Mouse (Mus musculus) kidney, embryonic 15.5 days (tissue): ENCODE measurements at regions not wholly inside any gene's neighbourhood (a gene's known extent, or its start where the extent isn't known, plus 50 kb on each side); places are given as distances from the start of the nearest gene placed in this dataset.
"Not testable (repeated sequence)": the region's sequence is repeated elsewhere in the genome, so short reads cannot be mapped to it uniquely, and the experiment has no call there.

Experiments
- ATAC-seq: fragments of 200-750 bp; cut with Nextera tagmentation; replicated peaks from 2 replicates; pipeline ENCODE4 v1.8.0; 2017; ENCODE audit warnings: moderate TSS enrichment; ENCODE audit not compliant: low FRiP score
- H3K27ac ChIP-seq: fragments of 300-500 bp; sonication (generic); 2 replicates; pipeline ENCODE4 v1.5.1; 2015; ENCODE audit warnings: mild to moderate bottlenecking, inconsistent platforms
- H3K27me3 ChIP-seq: fragments of 300-500 bp; sonication (generic); 2 replicates; pipeline ENCODE4 v1.6.1; 2015; ENCODE audit warnings: inconsistent platforms
- H3K36me3 ChIP-seq: fragments of 300-500 bp; sonication (generic); 2 replicates; pipeline ENCODE4 v1.6.1; 2015; ENCODE audit warnings: inconsistent platforms
- H3K4me1 ChIP-seq: fragments of 300-500 bp; sonication (generic); 2 replicates; pipeline ENCODE4 v1.6.1; 2015; ENCODE audit warnings: inconsistent platforms
- H3K4me2 ChIP-seq: fragments of 300-500 bp; sonication (generic); 2 replicates; pipeline ENCODE4 v1.6.1; 2015; ENCODE audit warnings: moderate library complexity, mild to moderate bottlenecking, inconsistent platforms
- H3K4me3 ChIP-seq: fragments of 300-500 bp; sonication (generic); replicated peaks from 2 replicates; pipeline ENCODE4 v1.5.1; 2015; ENCODE audit warnings: mild to moderate bottlenecking, inconsistent platforms
- H3K9ac ChIP-seq: fragments of 300-500 bp; sonication (generic); 2 replicates; pipeline ENCODE4 v1.6.1; 2015; ENCODE audit warnings: mild to moderate bottlenecking, inconsistent platforms
- H3K9me3 ChIP-seq: fragments of 300-500 bp; sonication (generic); replicated peaks from 2 replicates; pipeline ENCODE4 v1.6.1; 2016; ENCODE audit warnings: inconsistent platforms
- WGBS: fragments of 180-500 bp; shearing (Covaris S2); methylation state at CpG from one replicate; pipeline ENCODE4 v1.1.7; 2015; ENCODE audit warnings: mixed read lengths; 5-methylcytosine and 5-hydroxymethylcytosine counted together

DNA sequence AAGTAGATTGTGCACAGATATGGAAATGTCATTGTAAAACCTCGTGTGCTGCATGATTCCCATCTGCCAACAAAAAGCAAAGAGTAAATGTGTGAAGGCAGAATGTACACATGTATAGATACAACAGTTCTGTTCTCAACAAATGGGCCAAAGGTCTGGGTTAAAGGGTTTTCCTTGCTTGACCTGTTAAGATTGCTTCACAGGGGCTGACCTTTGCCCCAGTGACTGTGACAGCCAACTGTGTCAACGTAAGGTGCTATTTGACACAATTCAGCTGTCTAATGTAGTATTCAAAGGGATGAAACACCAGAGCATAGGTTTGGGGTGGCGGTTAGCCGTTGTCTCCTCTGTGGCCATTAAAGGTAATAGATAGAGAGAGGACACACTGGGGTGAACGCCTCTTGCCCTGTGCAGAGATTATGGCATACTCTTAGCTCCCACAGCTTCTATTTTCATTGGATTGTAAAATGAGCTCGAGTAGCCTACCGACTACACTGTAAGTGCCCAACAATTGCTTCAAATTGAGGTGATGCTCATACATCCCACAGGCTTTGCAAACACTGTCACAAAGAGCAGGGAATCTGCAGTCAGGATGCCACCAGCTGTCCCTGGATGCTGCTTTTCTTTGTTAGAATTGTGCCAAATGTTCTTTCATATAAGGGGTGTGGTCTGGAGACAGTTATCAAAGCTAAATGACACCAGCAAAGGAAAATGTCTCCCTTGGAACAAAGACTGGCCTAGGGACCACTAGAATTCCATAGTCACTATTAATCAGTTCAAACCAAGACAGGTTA, 513.0 kb upstream of the Gulo start:
- Histone ChIP-seq H3K36me3 (no peaks in the 10 kb centered on the region), H3K27me3 (no peaks in the 10 kb centered on the region), H3K9ac (no peak overlapping the region), H3K4me3 (no peak overlapping the region), H3K9me3 (no peaks in the 10 kb centered on the region), H3K27ac (no peak overlapping the region), H3K4me1 (no peaks in the 10 kb centered on the region), H3K4me2 (no peak overlapping the region)
- 33% methylated on average over 7 of the region's 7 CpGs for WGBS
- no peak for ATAC-seq

GRCm38 (mm10) chr14:66516770-66517169, 507.8 kb upstream of the Gulo start:
- no peak for ATAC-seq
- Histone ChIP-seq H3K27ac (no peak overlapping the region), H3K4me2 (no peak overlapping the region), H3K4me1 (no peaks in the 10 kb centered on the region), H3K4me3 (no peak overlapping the region), H3K9me3 (no peaks in the 10 kb centered on the region), H3K9ac (no peak overlapping the region), H3K27me3 (no peaks in the 10 kb centered on the region), H3K36me3 (no peaks in the 10 kb centered on the region)
- WGBS: 81% methylated on average over 3 of the region's 3 CpGs

DNA sequence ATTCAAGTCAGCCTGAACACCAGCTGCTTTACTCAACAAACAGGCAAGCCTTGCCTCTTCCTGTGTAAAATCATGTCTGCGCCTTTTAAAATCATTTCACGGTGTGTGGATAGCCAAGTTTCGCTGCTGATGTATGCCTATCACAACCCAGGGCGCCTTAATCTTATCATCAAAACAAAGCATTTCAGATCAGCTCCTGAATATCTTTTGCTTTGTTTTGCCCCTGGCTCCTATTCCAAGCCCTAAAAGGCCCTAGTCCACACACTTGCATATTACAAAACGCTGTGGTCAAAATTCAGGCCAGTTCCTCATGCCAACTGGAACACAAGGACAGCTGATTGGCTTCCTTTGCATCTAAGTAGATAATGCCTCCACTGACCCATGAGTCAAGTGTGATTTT, 501.7 kb upstream of the Gulo start:
- no peaks in the 10 kb centered on the region for H3K9me3 ChIP-seq
- no peaks in the 10 kb centered on the region for H3K36me3 ChIP-seq
- no peaks in the 10 kb centered on the region for H3K27me3 ChIP-seq
- H3K4me1 ChIP-seq: no peaks in the 10 kb centered on the region
- no peak overlapping the region for H3K9ac ChIP-seq
- H3K4me2 ChIP-seq: no peak overlapping the region
- H3K27ac ChIP-seq: no peak overlapping the region
- H3K4me3 ChIP-seq: no peak overlapping the region
- 83% methylated on average over 5 of the region's 5 CpGs for WGBS
- no peak for ATAC-seq

GRCm38 (mm10) chr14:66510218-66510617, 501.2 kb upstream of the Gulo start:
- no peak for ATAC-seq
- no peaks in the 10 kb centered on the region for H3K4me1 ChIP-seq
- H3K9ac ChIP-seq: no peak overlapping the region
- no peaks in the 10 kb centered on the region for H3K36me3 ChIP-seq
- no peaks in the 10 kb centered on the region for H3K9me3 ChIP-seq
- no peaks in the 10 kb centered on the region for H3K27me3 ChIP-seq
- no peak overlapping the region for H3K27ac ChIP-seq
- no peak overlapping the region for H3K4me3 ChIP-seq
- WGBS: 58% methylated on average over 1 of the region's 1 CpGs
- H3K4me2 ChIP-seq: no peak overlapping the region

- Histone ChIP-seq H3K36me3 (no peaks in the 10 kb centered on the region), H3K4me1 (no peaks in the 10 kb centered on the region), H3K27ac (no peak overlapping the region), H3K9me3 (no peaks in the 10 kb centered on the region), H3K27me3 (no peaks in the 10 kb centered on the region), H3K4me2 (no peak overlapping the region), H3K9ac (no peak overlapping the region), H3K4me3 (no peak overlapping the region)
- ATAC-seq: no peak
- 90% methylated on average over 7 of the region's 7 CpGs for WGBS
These were observed 500.7 kb upstream of the Gulo start for GRCm38 (mm10) chr14:66509706-66510105.

- Histone ChIP-seq H3K4me2 (no peak overlapping the region), H3K36me3 (no peaks in the 10 kb centered on the region), H3K9ac (no peak overlapping the region), H3K27ac (no peak overlapping the region), H3K4me1 (0 out of 2 replicates have a peak, but pooled peaks cover 8% of the 10 kb centered on the region), H3K9me3 (no peaks in the 10 kb centered on the region), H3K4me3 (no peak overlapping the region), H3K27me3 (no peaks in the 10 kb centered on the region)
- whole genome bisulfite sequencing: 76% methylated on average over 6 of the region's 6 CpGs
- no peak for ATAC-seq
These were observed 493.0 kb upstream of the Gulo start for GRCm38 (mm10) chr14:66501995-66502394.

DNA sequence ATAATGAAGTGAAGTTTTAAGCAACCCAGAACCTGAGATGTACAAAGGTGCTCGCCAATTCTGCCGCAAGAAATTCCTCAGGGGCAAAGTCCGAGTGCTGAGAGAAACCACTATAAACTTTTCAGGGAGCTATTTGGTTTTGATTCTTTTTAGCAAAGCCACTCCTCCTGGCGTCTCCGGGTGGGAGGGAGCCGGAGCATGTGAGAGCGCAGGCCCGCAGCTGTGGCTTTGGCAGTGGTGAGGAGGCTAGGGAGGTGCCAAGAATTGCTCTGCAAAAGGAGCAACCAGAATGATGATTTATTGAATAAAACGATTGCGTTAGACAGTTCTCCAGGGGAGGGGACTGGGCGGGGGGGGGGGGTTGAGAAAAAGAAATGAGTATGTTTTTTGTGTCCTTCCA, 490.9 kb upstream of the Gulo start:
- peaks cover 17% of the 10 kb centered on the region; the same call in 1 of the 2 replicates for H3K4me1 ChIP-seq
- H3K4me2 ChIP-seq: peak overlapping the region; percentile 38; the same call in 1 of the 2 replicates
- H3K27ac ChIP-seq: no peak overlapping the region
- no peaks in the 10 kb centered on the region for H3K9me3 ChIP-seq
- ATAC-seq: peak; percentile 78
- no peak overlapping the region for H3K9ac ChIP-seq
- H3K4me3 ChIP-seq: no peak overlapping the region
- H3K27me3 ChIP-seq: no peaks in the 10 kb centered on the region
- WGBS: 24% methylated on average over 11 of the region's 11 CpGs
- no peaks in the 10 kb centered on the region for H3K36me3 ChIP-seq

DNA sequence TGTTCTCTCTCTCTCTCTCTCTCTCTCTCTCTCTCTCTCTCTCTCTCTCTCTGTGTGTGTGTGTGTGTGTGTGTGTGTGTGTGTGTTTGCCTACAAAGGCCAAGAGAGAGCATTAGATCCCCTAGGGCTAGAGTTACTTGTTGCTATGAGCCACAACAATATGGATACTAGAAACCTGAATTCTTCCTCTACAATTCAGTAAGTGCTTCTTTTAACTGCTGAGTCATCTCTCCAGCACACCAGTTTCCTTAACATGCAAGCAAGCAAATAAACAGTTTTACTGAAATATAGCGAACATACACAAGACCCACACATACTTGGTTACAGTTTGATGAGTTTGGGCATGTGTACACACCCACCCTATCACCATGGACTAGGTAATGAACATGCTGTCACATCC, 486.1 kb upstream of the Gulo start:
- Histone ChIP-seq H3K36me3 (no peaks in the 10 kb centered on the region), H3K4me2 (no peak overlapping the region), H3K9me3 (no peaks in the 10 kb centered on the region), H3K4me3 (no peak overlapping the region), H3K9ac (no peak overlapping the region), H3K27me3 (no peaks in the 10 kb centered on the region), H3K27ac (no peak overlapping the region), H3K4me1 (peaks cover 30% of the 10 kb centered on the region)
- no peak for ATAC-seq
- WGBS: 91% methylated on average over 1 of the region's 1 CpGs

DNA sequence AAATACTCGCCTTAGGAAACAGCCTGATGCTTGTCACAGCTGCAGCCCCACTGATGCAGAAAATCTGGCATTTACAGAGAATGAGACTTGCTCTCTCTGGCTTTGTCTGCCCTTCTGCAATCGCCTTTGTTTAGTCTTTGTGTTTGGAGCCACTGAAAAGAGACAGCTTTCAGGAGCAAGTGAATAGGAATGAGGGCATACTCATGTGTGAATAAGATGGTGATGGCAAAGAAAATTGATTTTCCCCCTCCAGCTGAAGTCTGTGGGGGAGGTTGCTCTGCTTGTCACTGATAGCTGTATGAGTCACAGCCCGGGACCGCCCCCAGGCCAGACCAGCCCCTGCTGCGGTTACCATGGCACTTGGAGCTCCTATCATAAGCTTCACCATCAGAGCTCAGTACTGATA, 485.5 kb upstream of the Gulo start:
- Histone ChIP-seq H3K4me1 (peaks cover 24% of the 10 kb centered on the region), H3K4me2 (peak overlapping the region; percentile 31; the same call in 1 of the 2 replicates), H3K27me3 (no peaks in the 10 kb centered on the region), H3K4me3 (no peak overlapping the region), H3K9me3 (no peaks in the 10 kb centered on the region), H3K27ac (peak overlapping the region; percentile 74), H3K9ac (no peak overlapping the region), H3K36me3 (no peaks in the 10 kb centered on the region)
- 9% methylated on average over 5 of the region's 5 CpGs for WGBS
- ATAC-seq: peak; percentile 86

DNA sequence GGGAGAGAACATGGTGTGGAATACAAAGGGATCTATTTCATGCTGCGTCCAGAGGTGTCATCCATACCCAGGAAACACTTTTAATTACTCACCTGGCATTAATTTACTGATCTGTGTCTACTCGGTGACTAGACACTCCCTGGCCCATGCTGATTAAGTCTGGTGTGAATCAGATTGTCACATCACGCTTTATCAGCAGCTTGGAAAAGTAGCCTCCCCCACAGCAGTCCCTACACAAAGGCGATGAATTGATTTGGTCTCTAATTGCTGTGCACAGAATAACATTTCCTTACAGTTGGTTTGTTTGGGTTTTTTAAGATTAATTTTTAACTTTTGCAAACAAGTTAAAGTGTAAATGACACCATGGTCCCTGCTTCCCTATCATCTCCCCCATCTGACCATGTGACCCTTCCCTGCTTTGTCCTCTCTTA, 484.7 kb upstream of the Gulo start:
- no peaks in the 10 kb centered on the region for H3K9me3 ChIP-seq
- 38% methylated on average over 4 of the region's 4 CpGs for WGBS

GRCm38 (mm10) chr14:66484751-66485150, 475.7 kb upstream of the Gulo start:
- H3K4me1 ChIP-seq, H3K4me2 ChIP-seq, H3K9ac ChIP-seq, ATAC-seq, H3K27ac ChIP-seq, H3K9me3 ChIP-seq, H3K4me3 ChIP-seq, H3K27me3 ChIP-seq, H3K36me3 ChIP-seq: not testable (repeated sequence)
- 85% methylated on average over 1 of the region's 1 CpGs for WGBS

More for the DNA sequence above, 484.7 kb upstream of the Gulo start:
- Histone ChIP-seq H3K4me3 (no peak overlapping the region), H3K4me2 (no peak overlapping the region), H3K27me3 (no peaks in the 10 kb centered on the region), H3K36me3 (no peaks in the 10 kb centered on the region), H3K9ac (no peak overlapping the region), H3K27ac (peak overlapping the region; percentile 74), H3K4me1 (peaks cover 26% of the 10 kb centered on the region)
- ATAC-seq: peak; percentile 72

- Histone ChIP-seq H3K27ac (no peak overlapping the region), H3K4me1 (no peaks in the 10 kb centered on the region), H3K4me2 (no peak overlapping the region), H3K36me3 (no peaks in the 10 kb centered on the region), H3K27me3 (no peaks in the 10 kb centered on the region), H3K9ac (no peak overlapping the region), H3K9me3 (no peaks in the 10 kb centered on the region), H3K4me3 (no peak overlapping the region)
- no peak for ATAC-seq
- 82% methylated on average over 4 of the region's 4 CpGs for WGBS
These were observed 470.2 kb upstream of the Gulo start for GRCm38 (mm10) chr14:66479181-66479580.

DNA sequence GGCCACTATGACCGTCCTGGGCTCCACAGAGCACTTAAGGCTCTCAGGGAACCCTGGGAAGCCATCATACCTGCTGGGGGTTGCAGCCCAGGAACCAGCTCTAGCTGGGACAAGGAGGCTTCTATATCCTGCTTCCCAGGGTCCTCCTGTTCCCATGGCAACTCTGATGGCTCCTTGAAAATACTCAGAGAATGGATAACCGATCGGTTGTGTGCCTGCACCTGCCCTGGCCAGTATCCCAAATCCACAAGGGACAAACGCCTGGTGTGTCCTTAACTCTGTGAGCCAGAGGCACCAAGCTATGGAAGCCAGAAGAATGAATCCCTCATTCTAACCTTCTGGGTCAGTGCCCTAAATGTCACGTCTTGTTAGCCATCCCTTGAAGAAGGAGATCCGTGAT, 469.6 kb upstream of the Gulo start:
- Histone ChIP-seq H3K27ac (no peak overlapping the region), H3K4me1 (no peaks in the 10 kb centered on the region), H3K4me3 (no peak overlapping the region), H3K4me2 (no peak overlapping the region), H3K9me3 (no peaks in the 10 kb centered on the region), H3K9ac (no peak overlapping the region), H3K27me3 (no peaks in the 10 kb centered on the region), H3K36me3 (no peaks in the 10 kb centered on the region)
- WGBS: 80% methylated on average over 6 of the region's 6 CpGs
- ATAC-seq: no peak
